Mouse (Mus musculus): ENCODE measurements around the gene Prex1. TPM values are rescaled to one million over a fixed set of nuclear protein-coding genes. Genes with fewer than 3 reads are reported as not detected.

The Prex1 gene
- 6.8 and 8.7 TPM in 2 replicates for polyA plus RNA-seq (2015; fragmentation: Nextera tagmentation; extraction: Ambion mirVana)

GRCm38 (mm10) chr2:166713690-166714426 lies at the start of gene Prex1:
TSS of gene Prex1 (minus strand) at chr2:166713832.

Other genes with a start within 250 kb of the Prex1 start
- 4.9 and 5.8 TPM in 2 replicates for gene Trp53rkb, start 78.7 kb upstream of the Prex1 start, polyA plus RNA-seq (2015; fragmentation: Nextera tagmentation; extraction: Ambion mirVana)
- gene Arfgef2, start 91.8 kb upstream of the Prex1 start, polyA plus RNA-seq (2015; fragmentation: Nextera tagmentation; extraction: Ambion mirVana), result 3.3 and 3.5 TPM in 2 replicates
- gene Cse1l, start 192.2 kb upstream of the Prex1 start, polyA plus RNA-seq (2015; fragmentation: Nextera tagmentation; extraction: Ambion mirVana), result 30.3 and 34.2 TPM in 2 replicates